Mouse (Mus musculus): ENCODE data around the gene Bcl2l1. TPM values are rescaled to one million over a fixed set of nuclear protein-coding genes. Genes with fewer than 3 reads are reported as not detected.

Bcl2l1 gene
- polyA plus RNA-seq, 1 experiment from 2014 or later, result 99.7 TPM

DNA sequence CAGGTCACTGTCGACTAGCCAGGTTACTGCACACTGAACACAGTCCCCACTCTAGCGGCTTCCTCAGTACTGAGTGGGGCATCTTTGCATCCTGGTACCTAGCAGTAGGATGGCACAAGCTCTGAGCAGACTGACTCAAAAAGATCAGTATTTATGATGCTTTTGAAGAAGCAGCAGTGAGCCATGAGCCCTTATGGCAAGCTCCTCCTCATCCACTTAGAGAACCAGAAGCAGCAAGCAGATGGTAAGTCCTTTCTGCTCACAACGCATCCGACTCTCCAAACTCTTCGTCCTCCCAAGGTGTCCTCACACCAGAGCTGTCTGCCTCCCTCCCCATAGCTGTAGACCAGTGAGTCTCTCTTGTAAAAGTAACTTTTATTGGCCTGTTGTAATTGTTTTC lies 48.3 kb downstream of the Bcl2l1 start:
- H3K36me3 ChIP-seq, result peaks cover 33% of the 10 kb centered on the region
- 97% methylated on average over 5 of the region's 5 CpGs for WGBS

GRCm38 (mm10) chr2:152782656-152783055 lies 48.9 kb downstream of the Bcl2l1 start:
- Histone ChIP-seq H3K4me3 (replicated peaks) (no peak overlapping the region), H3K27me3 (no peaks in the 10 kb centered on the region), H3K4me1 (peaks cover 22% of the 10 kb centered on the region), H3K9me3 (replicated peaks) (no peaks in the 10 kb centered on the region), H3K9ac (no peak overlapping the region), H3K36me3 (peaks cover 34% of the 10 kb centered on the region), H3K4me2 (replicated peaks) (no peak overlapping the region), H3K27ac (replicated peaks) (no peak overlapping the region)
- 73% methylated on average over 5 of the region's 5 CpGs for WGBS
- no peak for ATAC-seq (ENCODE audit: insufficient number of reproducible peaks, low FRiP score, low TSS enrichment, low read depth)

More for the DNA sequence above, 48.3 kb downstream of the Bcl2l1 start:
- H3K4me3 ChIP-seq (replicated peaks), result no peak overlapping the region
- ATAC-seq (ENCODE audit: insufficient number of reproducible peaks, low FRiP score, low TSS enrichment, low read depth), result no peak
- H3K4me1 ChIP-seq, result peaks cover 22% of the 10 kb centered on the region
- no peak overlapping the region for H3K4me2 ChIP-seq (replicated peaks)
- H3K9me3 ChIP-seq (replicated peaks), result no peaks in the 10 kb centered on the region
- no peak overlapping the region for H3K27ac ChIP-seq (replicated peaks)
- H3K9ac ChIP-seq, result no peak overlapping the region
- no peaks in the 10 kb centered on the region for H3K27me3 ChIP-seq

- Histone ChIP-seq H3K27ac (replicated peaks) (no peak overlapping the region), H3K27me3 (no peaks in the 10 kb centered on the region), H3K4me3 (replicated peaks) (no peak overlapping the region), H3K4me1 (peaks cover 22% of the 10 kb centered on the region), H3K9ac (no peak overlapping the region), H3K4me2 (replicated peaks) (no peak overlapping the region), H3K36me3 (peaks cover 37% of the 10 kb centered on the region), H3K9me3 (replicated peaks) (no peaks in the 10 kb centered on the region)
- ATAC-seq (ENCODE audit: insufficient number of reproducible peaks, low FRiP score, low TSS enrichment, low read depth), result no peak
- WGBS, result 69% methylated on average over 3 of the region's 3 CpGs
These were observed 50.4 kb downstream of the Bcl2l1 start for GRCm38 (mm10) chr2:152781031-152781711.

DNA sequence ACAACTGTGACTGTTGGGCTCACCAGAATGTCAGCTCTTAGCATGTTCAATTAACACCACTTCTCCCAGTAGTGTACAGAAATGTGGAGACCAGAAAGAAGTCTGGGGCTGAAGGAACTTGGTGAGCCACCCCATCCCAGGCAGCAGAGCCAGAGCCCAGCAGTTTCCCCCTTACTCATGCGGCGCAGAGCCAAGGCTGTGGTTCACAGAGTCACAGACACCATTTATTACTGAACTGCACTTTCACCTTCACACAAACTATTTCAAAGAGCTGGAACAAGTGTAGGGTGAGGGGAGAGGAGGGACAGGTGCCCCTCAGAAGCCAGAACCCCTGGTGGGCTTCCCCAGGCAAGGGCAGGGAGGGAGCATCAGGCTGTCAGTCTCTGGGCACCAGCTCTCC lies 51.1 kb downstream of the Bcl2l1 start:
- H3K36me3 ChIP-seq, result peaks cover 37% of the 10 kb centered on the region
- H3K27ac ChIP-seq (replicated peaks), result no peak overlapping the region
- 94% methylated on average over 2 of the region's 2 CpGs for WGBS
- H3K27me3 ChIP-seq, result no peaks in the 10 kb centered on the region
- H3K9ac ChIP-seq, result no peak overlapping the region
- H3K9me3 ChIP-seq (replicated peaks), result no peaks in the 10 kb centered on the region
- ATAC-seq (ENCODE audit: insufficient number of reproducible peaks, low FRiP score, low TSS enrichment, low read depth), result no peak
- no peak overlapping the region for H3K4me2 ChIP-seq (replicated peaks)
- H3K4me3 ChIP-seq (replicated peaks), result no peak overlapping the region
- peaks cover 15% of the 10 kb centered on the region for H3K4me1 ChIP-seq

GRCm38 (mm10) chr2:152777081-152777480 lies 54.4 kb downstream of the Bcl2l1 start:
- WGBS, result 75% methylated on average over 3 of the region's 3 CpGs
- Histone ChIP-seq H3K27me3 (no peaks in the 10 kb centered on the region), H3K4me2 (replicated peaks) (no peak overlapping the region), H3K4me3 (replicated peaks) (no peak overlapping the region), H3K36me3 (peaks cover 32% of the 10 kb centered on the region), H3K9ac (no peak overlapping the region), H3K9me3 (replicated peaks) (no peaks in the 10 kb centered on the region), H3K4me1 (peaks cover 7% of the 10 kb centered on the region; the same call in 1 of the 2 replicates), H3K27ac (replicated peaks) (no peak overlapping the region)
- ATAC-seq (ENCODE audit: insufficient number of reproducible peaks, low FRiP score, low TSS enrichment, low read depth), result no peak

DNA sequence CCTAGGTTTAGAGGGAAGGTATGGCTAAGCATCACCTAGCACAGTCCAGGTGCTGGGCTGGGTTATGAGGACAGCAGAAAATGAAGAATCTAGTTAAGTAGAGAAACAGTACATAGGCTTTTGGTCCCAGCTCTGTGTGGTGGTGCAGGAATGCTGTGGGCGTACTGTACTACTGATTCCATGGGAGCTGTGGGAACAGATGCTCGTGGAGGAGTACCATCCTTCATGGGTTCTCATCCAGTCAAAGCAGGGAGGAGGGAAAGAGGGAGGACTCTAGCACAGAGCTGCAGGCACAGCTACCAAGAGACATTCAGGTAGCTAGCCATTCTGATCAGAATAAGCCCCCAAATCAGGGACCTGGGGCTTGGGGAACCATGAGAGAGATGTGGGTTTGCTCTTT lies 55.1 kb downstream of the Bcl2l1 start:
- ATAC-seq (ENCODE audit: insufficient number of reproducible peaks, low FRiP score, low TSS enrichment, low read depth), result no peak
- H3K36me3 ChIP-seq, result peaks cover 26% of the 10 kb centered on the region
- 83% methylated on average over 2 of the region's 2 CpGs for WGBS
- no peak overlapping the region for H3K4me3 ChIP-seq (replicated peaks)
- no peak overlapping the region for H3K9ac ChIP-seq
- no peak overlapping the region for H3K27ac ChIP-seq (replicated peaks)
- no peaks in the 10 kb centered on the region for H3K27me3 ChIP-seq
- peaks cover 5% of the 10 kb centered on the region; the same call in 1 of the 2 replicates for H3K4me1 ChIP-seq
- H3K9me3 ChIP-seq (replicated peaks), result no peaks in the 10 kb centered on the region
- no peak overlapping the region for H3K4me2 ChIP-seq (replicated peaks)

DNA sequence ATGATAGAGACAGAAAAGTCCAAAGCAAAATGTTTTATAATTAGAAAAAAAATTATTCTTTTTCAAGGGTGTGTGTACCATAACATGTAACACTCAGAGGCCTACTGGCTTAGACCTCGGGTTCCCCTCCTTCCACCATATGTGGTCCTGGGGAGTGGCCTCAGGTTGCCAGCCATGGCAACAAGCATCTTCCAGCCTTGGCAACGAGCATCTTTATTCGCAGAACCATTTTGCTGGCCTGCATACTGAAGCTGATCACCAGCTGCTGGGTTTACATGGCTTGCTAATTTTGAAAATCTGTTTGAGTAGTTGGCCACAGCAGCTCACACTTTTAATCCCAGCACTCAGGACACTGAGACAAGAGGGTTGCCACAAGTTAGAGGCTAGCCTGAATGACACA lies 55.5 kb downstream of the Bcl2l1 start:
- H3K4me1 ChIP-seq, result peaks cover under 1% of the 10 kb centered on the region; the same call in 1 of the 2 replicates
- 75% methylated on average over 3 of the region's 3 CpGs for WGBS
- H3K27ac ChIP-seq (replicated peaks), result no peak overlapping the region
- ATAC-seq (ENCODE audit: insufficient number of reproducible peaks, low FRiP score, low TSS enrichment, low read depth), result no peak
- H3K4me3 ChIP-seq (replicated peaks), result no peak overlapping the region
- no peaks in the 10 kb centered on the region for H3K27me3 ChIP-seq
- no peaks in the 10 kb centered on the region for H3K9me3 ChIP-seq (replicated peaks)
- no peak overlapping the region for H3K9ac ChIP-seq
- peaks cover 22% of the 10 kb centered on the region for H3K36me3 ChIP-seq
- H3K4me2 ChIP-seq (replicated peaks), result no peak overlapping the region

DNA sequence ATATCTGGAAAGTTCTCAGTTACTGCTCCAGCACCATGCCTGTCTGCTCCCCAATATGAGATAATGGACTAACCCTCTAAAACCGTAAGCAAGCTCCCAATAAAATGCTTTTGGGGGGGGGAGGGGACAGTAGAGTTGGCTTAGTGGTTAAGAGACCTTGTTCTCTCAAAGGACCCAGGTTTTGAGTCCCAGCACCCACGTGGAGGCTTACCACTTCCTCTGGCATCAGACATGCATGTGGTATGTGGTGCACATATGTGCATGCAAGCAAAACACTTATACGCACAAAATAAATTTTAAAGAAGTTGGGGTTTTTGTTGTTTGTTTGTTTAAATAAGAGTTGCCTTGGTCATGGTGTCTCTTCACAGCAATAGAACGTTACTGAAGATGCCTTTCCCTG lies 56.2 kb downstream of the Bcl2l1 start:
- Histone ChIP-seq H3K27ac (replicated peaks) (no peak overlapping the region), H3K9me3 (replicated peaks) (no peaks in the 10 kb centered on the region), H3K4me2 (replicated peaks) (no peak overlapping the region), H3K9ac (no peak overlapping the region), H3K36me3 (peaks cover 15% of the 10 kb centered on the region), H3K4me3 (replicated peaks) (no peak overlapping the region), H3K4me1 (no peaks in the 10 kb centered on the region), H3K27me3 (no peaks in the 10 kb centered on the region)
- 74% methylated on average over 4 of the region's 4 CpGs for WGBS
- no peak for ATAC-seq (ENCODE audit: insufficient number of reproducible peaks, low FRiP score, low TSS enrichment, low read depth)

- no peak for ATAC-seq (ENCODE audit: insufficient number of reproducible peaks, low FRiP score, low TSS enrichment, low read depth)
- Histone ChIP-seq H3K36me3 (no peaks in the 10 kb centered on the region), H3K4me1 (peaks cover 3% of the 10 kb centered on the region; the same call in 1 of the 2 replicates), H3K27me3 (no peaks in the 10 kb centered on the region), H3K4me2 (replicated peaks) (no peak overlapping the region), H3K9ac (no peak overlapping the region), H3K4me3 (replicated peaks) (no peak overlapping the region), H3K9me3 (replicated peaks) (no peaks in the 10 kb centered on the region), H3K27ac (replicated peaks) (no peak overlapping the region)
- 25% methylated on average over 1 of the region's 1 CpGs for WGBS
These were observed 59.3 kb downstream of the Bcl2l1 start for GRCm38 (mm10) chr2:152772231-152772630.

DNA sequence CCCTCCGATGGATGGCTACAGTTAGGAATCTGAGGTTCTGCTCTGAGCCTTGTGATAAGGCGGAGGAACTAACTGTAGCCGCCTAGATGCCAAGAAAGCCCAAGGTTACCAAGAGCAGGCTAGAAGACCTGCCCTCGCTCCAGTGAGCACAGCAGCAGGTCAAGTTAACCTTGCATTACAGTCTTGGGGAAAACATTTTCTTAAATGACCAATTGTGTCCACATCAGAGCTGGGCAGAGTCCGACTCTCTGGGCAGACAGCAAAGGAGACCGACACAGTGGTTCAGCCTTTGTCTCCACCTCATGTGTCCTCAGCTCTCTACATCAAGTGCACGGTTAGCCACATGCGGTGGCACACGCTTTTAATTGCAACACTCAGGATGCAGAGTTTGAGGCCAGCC lies 60.0 kb downstream of the Bcl2l1 start:
- Histone ChIP-seq H3K4me1 (peaks cover 8% of the 10 kb centered on the region), H3K9ac (no peak overlapping the region), H3K9me3 (replicated peaks) (no peaks in the 10 kb centered on the region), H3K27me3 (no peaks in the 10 kb centered on the region), H3K27ac (replicated peaks) (no peak overlapping the region), H3K36me3 (no peaks in the 10 kb centered on the region), H3K4me3 (replicated peaks) (no peak overlapping the region), H3K4me2 (replicated peaks) (no peak overlapping the region)
- ATAC-seq (ENCODE audit: insufficient number of reproducible peaks, low FRiP score, low TSS enrichment, low read depth), result no peak
- 89% methylated on average over 9 of the region's 9 CpGs for WGBS

DNA sequence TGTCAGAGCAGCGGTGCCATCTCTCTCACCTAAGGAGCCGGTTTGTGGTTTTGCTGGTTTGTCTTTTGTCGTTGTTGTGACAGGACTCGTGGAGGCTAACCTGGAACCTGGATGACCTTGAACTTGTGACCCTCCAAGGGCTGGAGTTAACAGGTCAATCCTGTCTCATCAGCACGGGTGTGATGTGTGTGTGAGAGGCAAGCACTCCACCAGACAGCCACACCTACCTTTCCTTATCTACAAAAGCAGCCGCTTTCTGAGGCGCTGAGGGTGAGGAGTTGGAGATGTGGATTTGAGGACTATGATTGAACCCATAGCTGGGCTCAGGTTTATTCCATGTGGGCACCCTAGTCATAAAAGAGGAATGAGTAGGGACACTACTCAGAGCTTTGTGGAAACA lies 61.9 kb downstream of the Bcl2l1 start:
- Histone ChIP-seq H3K4me1 (peaks cover 23% of the 10 kb centered on the region), H3K36me3 (no peaks in the 10 kb centered on the region), H3K4me2 (replicated peaks) (no peak overlapping the region), H3K27ac (replicated peaks) (no peak overlapping the region), H3K4me3 (replicated peaks) (no peak overlapping the region), H3K27me3 (no peaks in the 10 kb centered on the region), H3K9ac (no peak overlapping the region), H3K9me3 (replicated peaks) (no peaks in the 10 kb centered on the region)
- no peak for ATAC-seq (ENCODE audit: insufficient number of reproducible peaks, low FRiP score, low TSS enrichment, low read depth)
- 83% methylated on average over 7 of the region's 7 CpGs for WGBS
